Mouse (Mus musculus): Measurements from ENCODE around the gene Zp2. TPM values are rescaled to one million over a fixed set of nuclear protein-coding genes. Genes with fewer than 3 reads are reported as not detected.

The Zp2 gene
- not detected in 2 replicates for polyA plus RNA-seq (2015; fragmentation: Nextera tagmentation; extraction: Ambion mirVana)

- Histone ChIP-seq H3K9ac (no peak within 1 kb of the TSS), H3K4me2 (no peak within 1 kb of the TSS), H3K4me1 (no peaks in the 10 kb centered on the region), H3K9me3 (no peaks in the 10 kb centered on the region), H3K36me3 (no peaks in the 10 kb centered on the region), H3K27me3 (no peaks in the 10 kb centered on the region), H3K27ac (no peak within 1 kb of the TSS), H3K4me3 (no peak within 1 kb of the TSS)
- ATAC-seq (ENCODE audit: borderline replicate concordance, extremely low read depth, low FRiP score, low TSS enrichment) = no peak
- WGBS = 68% methylated on average over 9 of the region's 9 CpGs
Measured at GRCm38 (mm10) chr7:120145191-120145590, at the start of gene Zp2. Zp2 (minus strand) TSS chr7:120145291.

GRCm38 (mm10) chr7:120192816-120193215 is 47.7 kb upstream of the Zp2 start:
- Histone ChIP-seq H3K36me3 (no peaks in the 10 kb centered on the region), H3K4me3 (no peak overlapping the region), H3K4me1 (no peaks in the 10 kb centered on the region), H3K4me2 (no peak overlapping the region), H3K27ac (no peak overlapping the region), H3K9ac (no peak overlapping the region), H3K9me3 (no peaks in the 10 kb centered on the region), H3K27me3 (no peaks in the 10 kb centered on the region)
- no peak for ATAC-seq (ENCODE audit: borderline replicate concordance, extremely low read depth, low FRiP score, low TSS enrichment)
- WGBS = 86% methylated on average over 6 of the region's 6 CpGs

- Histone ChIP-seq H3K9ac (no peak overlapping the region), H3K4me2 (no peak overlapping the region), H3K36me3 (no peaks in the 10 kb centered on the region), H3K27me3 (no peaks in the 10 kb centered on the region), H3K27ac (no peak overlapping the region), H3K9me3 (no peaks in the 10 kb centered on the region), H3K4me3 (no peak overlapping the region), H3K4me1 (no peaks in the 10 kb centered on the region)
- ATAC-seq (ENCODE audit: borderline replicate concordance, extremely low read depth, low FRiP score, low TSS enrichment) = no peak
- WGBS = 45% methylated on average over 3 of the region's 3 CpGs
Measured at GRCm38 (mm10) chr7:120192207-120192606, 47.1 kb upstream of the Zp2 start.

GRCm38 (mm10) chr7:120190150-120190665 is 45.1 kb upstream of the Zp2 start:
- 33% methylated on average over 8 of the region's 8 CpGs for WGBS
- Histone ChIP-seq H3K4me1 (no peaks in the 10 kb centered on the region), H3K9ac (no peak overlapping the region), H3K9me3 (no peaks in the 10 kb centered on the region), H3K27ac (no peak overlapping the region), H3K36me3 (no peaks in the 10 kb centered on the region), H3K4me2 (no peak overlapping the region), H3K27me3 (no peaks in the 10 kb centered on the region), H3K4me3 (no peak overlapping the region)
- ATAC-seq (ENCODE audit: borderline replicate concordance, extremely low read depth, low FRiP score, low TSS enrichment) = no peak

- H3K4me2 ChIP-seq = no peak overlapping the region
- H3K9ac ChIP-seq = no peak overlapping the region
- 61% methylated on average over 8 of the region's 8 CpGs for WGBS
- no peaks in the 10 kb centered on the region for H3K9me3 ChIP-seq
- H3K4me3 ChIP-seq = no peak overlapping the region
- H3K4me1 ChIP-seq = no peaks in the 10 kb centered on the region
- no peaks in the 10 kb centered on the region for H3K36me3 ChIP-seq
- no peak overlapping the region for H3K27ac ChIP-seq
- no peaks in the 10 kb centered on the region for H3K27me3 ChIP-seq
- ATAC-seq (ENCODE audit: borderline replicate concordance, extremely low read depth, low FRiP score, low TSS enrichment) = no peak
Measured at GRCm38 (mm10) chr7:120189369-120190149, 44.5 kb upstream of the Zp2 start.

- Histone ChIP-seq H3K4me1 (no peaks in the 10 kb centered on the region), H3K9ac (no peak overlapping the region), H3K4me3 (no peak overlapping the region), H3K9me3 (no peaks in the 10 kb centered on the region), H3K36me3 (no peaks in the 10 kb centered on the region), H3K27me3 (no peaks in the 10 kb centered on the region), H3K4me2 (no peak overlapping the region), H3K27ac (no peak overlapping the region)
- ATAC-seq (ENCODE audit: borderline replicate concordance, extremely low read depth, low FRiP score, low TSS enrichment) = no peak
- 88% methylated on average over 5 of the region's 5 CpGs for WGBS
Measured at GRCm38 (mm10) chr7:120188946-120189345, 43.9 kb upstream of the Zp2 start.

- no peak for ATAC-seq (ENCODE audit: borderline replicate concordance, extremely low read depth, low FRiP score, low TSS enrichment)
- Histone ChIP-seq H3K9me3 (no peaks in the 10 kb centered on the region), H3K27me3 (no peaks in the 10 kb centered on the region), H3K9ac (no peak overlapping the region), H3K4me2 (no peak overlapping the region), H3K36me3 (no peaks in the 10 kb centered on the region), H3K4me3 (no peak overlapping the region), H3K27ac (no peak overlapping the region), H3K4me1 (0 out of 2 replicates have a peak, but pooled peaks cover 4% of the 10 kb centered on the region)
Measured at GRCm38 (mm10) chr7:120182891-120183290, 37.8 kb upstream of the Zp2 start.

GRCm38 (mm10) chr7:120181401-120182230 is 36.5 kb upstream of the Zp2 start:
- Histone ChIP-seq H3K27ac (no peak overlapping the region), H3K27me3 (no peaks in the 10 kb centered on the region), H3K4me2 (no peak overlapping the region), H3K9ac (no peak overlapping the region), H3K36me3 (no peaks in the 10 kb centered on the region), H3K4me1 (0 out of 2 replicates have a peak, but pooled peaks cover 4% of the 10 kb centered on the region), H3K4me3 (no peak overlapping the region), H3K9me3 (no peaks in the 10 kb centered on the region)
- ATAC-seq (ENCODE audit: borderline replicate concordance, extremely low read depth, low FRiP score, low TSS enrichment) = no peak
- WGBS = 88% methylated on average over 4 of the region's 4 CpGs

- Histone ChIP-seq H3K27ac (no peak overlapping the region), H3K9me3 (no peaks in the 10 kb centered on the region), H3K4me1 (0 out of 2 replicates have a peak, but pooled peaks cover 4% of the 10 kb centered on the region), H3K27me3 (no peaks in the 10 kb centered on the region), H3K4me3 (no peak overlapping the region), H3K36me3 (no peaks in the 10 kb centered on the region), H3K9ac (no peak overlapping the region), H3K4me2 (no peak overlapping the region)
- 75% methylated on average over 5 of the region's 5 CpGs for WGBS
- no peak for ATAC-seq (ENCODE audit: borderline replicate concordance, extremely low read depth, low FRiP score, low TSS enrichment)
Measured at GRCm38 (mm10) chr7:120180547-120180946, 35.5 kb upstream of the Zp2 start.

- peak; percentile 35; the same call in 1 of the 2 replicates for ATAC-seq (ENCODE audit: borderline replicate concordance, extremely low read depth, low FRiP score, low TSS enrichment)
- 6% methylated on average over 2 of the region's 2 CpGs for WGBS
- no peak overlapping the region for H3K4me2 ChIP-seq
- no peak overlapping the region for H3K27ac ChIP-seq
- H3K36me3 ChIP-seq = no peaks in the 10 kb centered on the region
- no peak overlapping the region for H3K4me3 ChIP-seq
- 0 out of 2 replicates have a peak, but pooled peaks cover 4% of the 10 kb centered on the region for H3K4me1 ChIP-seq
- H3K9ac ChIP-seq = no peak overlapping the region
- H3K9me3 ChIP-seq = no peaks in the 10 kb centered on the region
- no peaks in the 10 kb centered on the region for H3K27me3 ChIP-seq
Measured at GRCm38 (mm10) chr7:120178935-120179334, 33.8 kb upstream of the Zp2 start.

- Histone ChIP-seq H3K4me2 (no peak overlapping the region), H3K36me3 (no peaks in the 10 kb centered on the region), H3K9me3 (no peaks in the 10 kb centered on the region), H3K4me1 (0 out of 2 replicates have a peak, but pooled peaks cover 4% of the 10 kb centered on the region), H3K27ac (no peak overlapping the region), H3K27me3 (no peaks in the 10 kb centered on the region), H3K9ac (no peak overlapping the region), H3K4me3 (no peak overlapping the region)
- 72% methylated on average over 3 of the region's 3 CpGs for WGBS
- no peak for ATAC-seq (ENCODE audit: borderline replicate concordance, extremely low read depth, low FRiP score, low TSS enrichment)
Measured at GRCm38 (mm10) chr7:120177611-120178010, 32.5 kb upstream of the Zp2 start.
